Mouse (Mus musculus) liver, postnatal 0 days (tissue): ENCODE measurements around the gene Mbnl2.

Source experiments
- CTCF ChIP-seq: sonication (generic); IDR thresholded peaks from 2 replicates; pipeline ENCODE4 v1.5.1; 2016; ENCODE audit warnings: antibody characterized with exemption, low read depth
- EP300 ChIP-seq: IDR thresholded peaks from 2 replicates; pipeline ENCODE4 v1.6.1; 2016; ENCODE audit warnings: antibody characterized with exemption, low read depth, mild to moderate bottlenecking

GRCm38 (mm10) chr14:120404811-120405582 lies 129.5 kb downstream of the Mbnl2 start:
- TF ChIP-seq CTCF (no peak), EP300 (no peak)
